Mouse (Mus musculus) olfactory bulb, adult 2 months (tissue): ENCODE measurements around the gene 4931428F04Rik.

Experiments
- CTCF ChIP-seq: fragments of 200-500 bp; IDR thresholded peaks from 2 replicates; pipeline ENCODE4 v1.5.1; 2012; ENCODE audit warnings: low read depth, mild to moderate bottlenecking, low read length, moderate library complexity; ENCODE audit not compliant: insufficient read depth
- POLR2A ChIP-seq: fragments of 200-500 bp; IDR thresholded peaks from 2 replicates; pipeline ENCODE4 v1.6.1; 2012; ENCODE audit warnings: mild to moderate bottlenecking, low read depth, low read length, moderate library complexity; ENCODE audit not compliant: insufficient read depth

- no peak for TF ChIP-seq CTCF
- TF ChIP-seq POLR2A, result no peak
Observed at GRCm38 (mm10) chr8:105323183-105323582, 33.5 kb upstream of the 4931428F04Rik start.
